Mouse (Mus musculus): ENCODE results near the gene Rnf222. TPM values are rescaled to one million over a fixed set of nuclear protein-coding genes. Genes with fewer than 3 reads are reported as not detected.

Rnf222 gene
- polyA plus RNA-seq (2012; ENCODE audit: low replicate concordance) = 0.11 TPM in 1 of 2 replicates, not detected in the other

GRCm38 (mm10) chr11:68888253-68888652 lies at the start of gene Rnf222:
Gene Rnf222, plus strand, starts transcription at chr11:68888553.

GRCm38 (mm10) chr11:68871748-68872147 lies 16.6 kb upstream of the Rnf222 start, which contains the start of gene Ndel1:
Gene Ndel1, minus strand, starts transcription at chr11:68871858.

GRCm38 (mm10) chr11:68901351-68902046 lies 13.1 kb downstream of the Rnf222 start, which contains the start of gene Rpl26:
Gene Rpl26, plus strand, starts transcription at chr11:68901583.

GRCm38 (mm10) chr11:68926981-68927380 lies 38.6 kb downstream of the Rnf222 start, which contains the start of gene Odf4:
Gene Odf4, minus strand, starts transcription at chr11:68927081.

Other genes with a start within 250 kb of the Rnf222 start
- 30.1 and 60.1 TPM in 2 replicates for gene Myh10, start 197.0 kb upstream of the Rnf222 start, polyA plus RNA-seq (2012; ENCODE audit: low replicate concordance)
- gene Ndel1, start 16.7 kb upstream of the Rnf222 start, polyA plus RNA-seq (2012; ENCODE audit: low replicate concordance) = 50.9 and 83.2 TPM in 2 replicates
- 24.0 and 24.7 TPM in 2 replicates for gene Rpl26, start 13.0 kb downstream of the Rnf222 start, polyA plus RNA-seq (2012; ENCODE audit: low replicate concordance)
- gene Odf4, start 38.5 kb downstream of the Rnf222 start, polyA plus RNA-seq (2012; ENCODE audit: low replicate concordance) = not detected in 2 replicates
- 3.3 and 5.0 TPM in 2 replicates for gene Arhgef15, start 68.9 kb downstream of the Rnf222 start, polyA plus RNA-seq (2012; ENCODE audit: low replicate concordance)
- 2.5 and 3.8 TPM in 2 replicates for gene Slc25a35, start 79.6 kb downstream of the Rnf222 start, polyA plus RNA-seq (2012; ENCODE audit: low replicate concordance)
- gene Rangrf, start 86.6 kb downstream of the Rnf222 start, polyA plus RNA-seq (2012; ENCODE audit: low replicate concordance) = 7.2 and 18.7 TPM in 2 replicates
- gene Pfas, start 119.9 kb downstream of the Rnf222 start, polyA plus RNA-seq (2012; ENCODE audit: low replicate concordance) = 16.5 and 37.1 TPM in 2 replicates
- gene Ctc1, start 127.4 kb downstream of the Rnf222 start, polyA plus RNA-seq (2012; ENCODE audit: low replicate concordance) = 21.6 and 80.9 TPM in 2 replicates
- gene Aurkb, start 157.1 kb downstream of the Rnf222 start, polyA plus RNA-seq (2012; ENCODE audit: low replicate concordance) = 238 and 240 TPM in 2 replicates
- 21.2 and 47.5 TPM in 2 replicates for gene Borcs6, start 171.2 kb downstream of the Rnf222 start, polyA plus RNA-seq (2012; ENCODE audit: low replicate concordance)
- 75.9 and 115 TPM in 2 replicates for gene Tmem107, start 182.3 kb downstream of the Rnf222 start, polyA plus RNA-seq (2012; ENCODE audit: low replicate concordance)
- gene Vamp2, start 199.9 kb downstream of the Rnf222 start, polyA plus RNA-seq (2012; ENCODE audit: low replicate concordance) = 88.7 and 137 TPM in 2 replicates
- gene Per1, start 206.7 kb downstream of the Rnf222 start, polyA plus RNA-seq (2012; ENCODE audit: low replicate concordance) = 33.5 and 34.6 TPM in 2 replicates
- 0.37 TPM in 1 of 2 replicates, not detected in the other for gene Hes7, start 231.9 kb downstream of the Rnf222 start, polyA plus RNA-seq (2012; ENCODE audit: low replicate concordance)
- not detected in 2 replicates for gene 9130213A22Rik, start 234.0 kb downstream of the Rnf222 start, polyA plus RNA-seq (2012; ENCODE audit: low replicate concordance)
- not detected in 2 replicates for gene Aloxe3, start 237.3 kb downstream of the Rnf222 start, polyA plus RNA-seq (2012; ENCODE audit: low replicate concordance)